Mouse (Mus musculus): ENCODE measurements around the gene Ascl5.

DNA sequence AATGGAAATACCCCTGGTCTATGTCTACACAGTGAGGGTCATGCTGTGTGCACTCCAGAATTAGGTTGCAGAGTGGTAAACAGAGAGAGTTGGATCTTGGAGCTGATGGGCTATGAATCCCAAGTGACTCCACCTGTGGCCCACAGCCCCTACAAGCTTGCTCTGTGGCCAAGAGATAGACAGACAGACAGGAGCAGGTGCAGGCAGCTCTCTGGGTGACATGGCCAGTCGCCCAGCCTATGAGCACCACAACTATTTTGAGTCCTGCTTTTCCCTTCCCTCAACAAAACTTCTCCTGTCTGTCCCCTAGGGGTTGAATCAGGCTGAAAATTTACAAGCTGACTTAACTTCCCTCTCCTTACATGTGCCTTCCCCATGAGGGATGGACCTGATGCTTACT lies 16.0 kb downstream of the Ascl5 start:
- TF ChIP-seq EP300 (IDR thresholded peaks at IDR 0.05), result no peak
- TF ChIP-seq CTCF (IDR thresholded peaks at IDR 0.05), result no peak
